Mouse (Mus musculus) MN1 (cell line): ENCODE results near the gene Gtpbp2.
A peak's percentile ranks its signal among the peaks of the same experiment; 100 is the strongest.

Source experiments
- DNase-seq: peaks from one replicate; pipeline ENCODE4 v3.0.0-alpha.2; 2016; ENCODE audit warnings: low spot score

Gtpbp2 gene

DNA sequence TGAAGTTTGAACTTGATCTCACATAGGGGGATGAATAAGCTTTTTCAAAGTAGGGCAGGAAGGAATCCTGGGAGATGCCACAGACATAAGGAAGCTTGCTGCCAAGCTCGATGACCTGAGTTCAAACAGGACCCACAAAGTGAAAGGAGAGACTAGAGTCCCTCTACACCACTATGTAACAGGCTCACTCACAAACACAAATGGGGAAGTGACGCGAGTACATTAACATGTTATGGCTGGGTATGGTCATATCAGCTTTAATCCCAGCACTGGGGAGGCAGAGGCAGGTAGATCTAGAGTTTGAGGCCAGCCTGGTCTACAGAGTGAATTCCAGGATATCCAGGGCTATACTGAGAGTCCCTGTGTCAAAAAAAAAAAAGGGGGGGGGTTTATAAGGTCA is 6.5 kb upstream of the Gtpbp2 start:
- no peak for DNase-seq

- no peak for DNase-seq
Observed at GRCm38 (mm10) chr17:46156680-46157079, 4.2 kb upstream of the Gtpbp2 start.

DNA sequence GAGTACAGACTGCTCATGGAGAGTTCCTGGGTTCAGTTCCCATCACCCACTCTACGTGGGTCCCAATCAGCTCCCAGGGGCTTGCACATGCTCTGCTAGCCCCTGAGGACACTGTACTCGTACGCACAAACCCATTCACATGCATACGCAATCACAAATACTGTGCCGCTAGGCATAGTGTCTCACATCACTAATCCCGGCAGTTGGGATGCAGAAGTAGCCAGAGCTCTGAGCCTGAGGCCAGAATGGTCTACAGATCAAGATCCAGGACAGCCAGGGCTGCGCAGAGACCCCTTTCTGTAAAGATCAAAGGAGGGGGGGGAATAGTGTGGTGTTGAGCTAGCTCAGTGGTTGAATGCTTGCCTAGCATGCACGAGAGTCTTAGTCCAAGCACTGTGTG is 3.7 kb upstream of the Gtpbp2 start:
- no peak for DNase-seq

- DNase-seq: no peak
Observed at GRCm38 (mm10) chr17:46159236-46159635, 1.6 kb upstream of the Gtpbp2 start.

GRCm38 (mm10) chr17:46160090-46160662 is 656 bp upstream of the Gtpbp2 start:
- peak; percentile 93 for DNase-seq

GRCm38 (mm10) chr17:46161179-46161578 is 347 bp downstream of the Gtpbp2 start:
- peak; percentile 68 for DNase-seq

- DNase-seq: peak; percentile 36
Observed at GRCm38 (mm10) chr17:46161710-46162109, 878 bp downstream of the Gtpbp2 start.

DNA sequence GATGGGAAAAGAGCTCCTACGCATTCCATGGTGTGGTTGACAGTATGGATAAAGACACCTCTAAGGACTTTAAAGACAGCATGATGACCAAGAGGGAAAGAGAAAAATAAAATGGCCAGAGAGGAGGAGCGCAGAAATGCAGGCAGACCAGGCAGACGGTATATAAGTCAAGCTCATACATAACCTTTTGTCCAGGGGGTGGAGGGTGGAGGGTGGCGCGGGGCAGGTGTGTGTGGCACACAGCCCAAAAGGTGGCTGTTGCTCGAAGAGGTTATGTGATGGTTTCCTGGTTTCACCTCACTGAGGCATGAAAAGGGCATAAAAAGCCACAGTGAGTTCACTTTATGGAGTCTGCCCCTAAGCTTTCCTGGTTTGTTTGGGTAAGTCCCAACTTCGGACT is 1.7 kb downstream of the Gtpbp2 start:
- DNase-seq: no peak

DNA sequence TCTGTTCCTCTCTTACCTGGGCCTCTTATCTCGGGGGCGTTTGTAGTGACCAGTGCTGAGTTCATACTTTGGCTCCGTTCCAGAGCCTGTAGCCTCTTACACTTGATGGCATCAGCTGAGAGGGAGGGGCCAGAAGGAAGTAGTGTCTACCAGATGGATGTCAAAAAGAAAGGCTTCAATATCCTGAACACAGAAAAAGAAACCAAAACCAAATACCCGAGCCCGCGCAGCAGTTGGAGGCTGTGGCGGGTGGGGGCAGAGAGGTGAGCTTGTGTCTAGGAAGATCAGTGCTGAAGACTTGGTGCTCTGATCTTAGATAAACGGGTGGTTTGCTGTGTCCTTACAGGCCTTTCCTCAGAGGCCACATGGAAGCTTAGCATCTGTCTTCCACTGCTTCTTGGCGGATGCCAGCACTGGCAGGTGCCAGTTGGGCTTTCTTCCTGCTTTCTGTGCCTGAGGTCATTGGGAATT is 2.2 kb downstream of the Gtpbp2 start:
- DNase-seq: peak; percentile 90

GRCm38 (mm10) chr17:46164301-46164700 is 3.5 kb downstream of the Gtpbp2 start:
- no peak for DNase-seq

- DNase-seq: no peak
Observed at GRCm38 (mm10) chr17:46164791-46165190, 4.0 kb downstream of the Gtpbp2 start.

DNA sequence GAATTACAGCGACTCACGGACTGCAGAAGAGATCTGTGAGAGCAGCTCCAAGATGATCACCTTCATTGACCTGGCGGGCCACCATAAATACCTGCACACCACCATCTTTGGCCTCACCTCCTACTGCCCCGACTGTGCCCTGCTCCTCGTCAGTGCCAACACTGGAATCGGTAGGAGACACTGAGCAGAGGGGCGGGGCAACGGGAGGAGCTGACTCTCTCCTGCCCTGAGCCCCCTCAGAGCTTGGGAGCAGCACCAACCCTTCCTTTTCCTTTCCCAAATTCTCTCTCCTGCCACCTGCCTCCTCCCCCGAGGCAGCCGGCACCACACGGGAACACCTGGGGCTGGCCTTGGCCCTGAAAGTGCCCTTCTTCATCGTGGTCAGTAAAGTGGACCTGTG is 4.6 kb downstream of the Gtpbp2 start:
- DNase-seq: no peak

- no peak for DNase-seq
Observed at GRCm38 (mm10) chr17:46166270-46166669, 5.4 kb downstream of the Gtpbp2 start.

- DNase-seq: peak; percentile 63
Observed at GRCm38 (mm10) chr17:46167014-46167413, 6.2 kb downstream of the Gtpbp2 start.

- DNase-seq: peak; percentile 90
Observed at GRCm38 (mm10) chr17:46168318-46168717, 7.5 kb downstream of the Gtpbp2 start.

GRCm38 (mm10) chr17:46168768-46169167 is 7.9 kb downstream of the Gtpbp2 start:
- DNase-seq: no peak

GRCm38 (mm10) chr17:46170538-46170937 is 9.7 kb downstream of the Gtpbp2 start:
- DNase-seq: peak; percentile 60

GRCm38 (mm10) chr17:46182273-46182672 is 21.4 kb downstream of the Gtpbp2 start:
- DNase-seq: no peak

GRCm38 (mm10) chr17:46188829-46189228 is 28.0 kb downstream of the Gtpbp2 start:
- DNase-seq: no peak

- DNase-seq: peak; percentile 54
Observed at GRCm38 (mm10) chr17:46201151-46201550, 40.3 kb downstream of the Gtpbp2 start.

GRCm38 (mm10) chr17:46202421-46203071 is 41.7 kb downstream of the Gtpbp2 start, which contains the start of the genes Polh and Xpo5:
TSS of gene Polh (minus strand) at chr17:46202645.
TSS of gene Xpo5 (plus strand) at chr17:46202782.
- DNase-seq: peak; percentile 99

- DNase-seq: peak; percentile 52
Observed at GRCm38 (mm10) chr17:46203078-46203477, 42.2 kb downstream of the Gtpbp2 start.

DNA sequence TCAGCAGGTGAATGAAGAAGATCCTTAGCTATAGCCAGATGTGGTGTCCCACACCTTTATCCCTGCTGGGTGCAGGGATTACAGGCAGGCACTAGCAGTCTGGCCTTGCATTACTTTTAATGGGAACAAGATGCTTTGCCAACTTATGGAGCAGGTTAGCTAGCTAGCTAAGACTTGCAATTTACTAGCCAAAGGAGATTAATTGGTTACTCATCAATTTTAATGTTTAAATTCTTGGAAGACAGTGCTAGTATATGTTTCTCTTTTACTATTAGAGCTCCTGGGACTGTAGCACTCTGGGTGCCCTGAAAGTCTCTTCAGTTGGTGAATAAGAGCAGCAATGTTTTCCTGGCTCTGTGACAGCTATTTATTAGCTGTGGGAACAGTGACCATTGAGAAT is 45.8 kb downstream of the Gtpbp2 start:
- DNase-seq: no peak

GRCm38 (mm10) chr17:46210550-46210949 is 49.7 kb downstream of the Gtpbp2 start:
- DNase-seq: no peak
